In the genomic region with DNA sequence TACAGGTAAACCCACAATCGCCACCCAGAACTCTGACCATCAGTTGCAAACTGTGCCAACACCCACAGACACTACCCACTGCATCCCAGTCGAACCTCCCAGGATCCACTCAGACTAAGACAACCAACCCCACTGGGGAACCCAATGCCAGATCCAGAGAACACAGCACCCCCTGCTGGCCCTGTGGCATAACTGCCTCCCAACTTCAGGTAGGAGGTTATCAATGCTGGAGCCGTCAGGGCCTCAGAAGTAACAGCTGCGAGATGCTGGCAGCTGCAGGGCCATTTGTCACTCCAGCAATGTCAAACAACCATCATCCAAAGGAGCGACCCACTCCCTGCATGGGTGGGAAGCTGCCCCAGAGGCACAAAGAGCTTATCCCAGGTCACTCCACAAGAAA, we compare ENCODE assay signal across 8 mouse cellular contexts. TPM values are rescaled to one million over a fixed set of nuclear protein-coding genes. Genes with fewer than 3 reads are reported as not detected.
DNase-seq lines count a peak whose midpoint lies in the region; ATAC-seq and TF ChIP-seq lines count a peak whose summit lies in the region.

No protein-coding gene starts in this region.

- H3K36me3 ChIP-seq in hindbrain, postnatal 0 days (ENCODE audit: insufficient read depth, low read length) = no peaks in the 10 kb centered on the region
- H3K36me3 ChIP-seq in midbrain, embryonic 15.5 days (replicated peaks) = no peaks in the 10 kb centered on the region

- 35% methylated on average over 5 of the region's 5 CpGs for WGBS in hindbrain, postnatal 0 days
- 47% methylated on average over 5 of the region's 5 CpGs for WGBS in midbrain, embryonic 15.5 days

- H3K27me3 ChIP-seq in hindbrain, postnatal 0 days (ENCODE audit: insufficient read depth, low read length) = no peaks in the 10 kb centered on the region
- H3K27me3 ChIP-seq in midbrain, embryonic 15.5 days (replicated peaks) = no peaks in the 10 kb centered on the region

- peak overlapping the region; percentile 45 for H3K4me2 ChIP-seq in hindbrain, postnatal 0 days (ENCODE audit: low read depth, low read length)
- H3K4me2 ChIP-seq in midbrain, embryonic 15.5 days = peak overlapping the region; percentile 42

- peak; percentile 65 for TF ChIP-seq CTCF in hindbrain, postnatal 0 days (IDR thresholded peaks at IDR 0.05; ENCODE audit: low read depth)

- H3K9me3 ChIP-seq in hindbrain, postnatal 0 days (ENCODE audit: low read length) = no peaks in the 10 kb centered on the region
- no peaks in the 10 kb centered on the region for H3K9me3 ChIP-seq in midbrain, embryonic 15.5 days

- peak; percentile 26 to 57 for DNase-seq in cerebellum, postnatal 14 days
- no peak for DNase-seq in cerebellum, adult 18-20 months
- DNase-seq in thymus, postnatal 0 days (ENCODE audit: low spot score) = peak; percentile 48
- no peak for DNase-seq in thymus, adult 18-20 months
- DNase-seq in hindbrain, postnatal 0 days (ENCODE audit: low spot score) = peak; percentile 23
- no peak for DNase-seq in adrenal gland, postnatal 10 days
- DNase-seq in layer of hippocampus, adult 9-11 months = no peak

- no peak overlapping the region for H3K27ac ChIP-seq in hindbrain, postnatal 0 days
- no peak overlapping the region for H3K27ac ChIP-seq in midbrain, embryonic 15.5 days

- H3K4me1 ChIP-seq in hindbrain, postnatal 0 days (ENCODE audit: insufficient read depth, low read length) = no peaks in the 10 kb centered on the region
- H3K4me1 ChIP-seq in midbrain, embryonic 15.5 days = peaks cover 4% of the 10 kb centered on the region

- no peak overlapping the region for H3K4me3 ChIP-seq in hindbrain, postnatal 0 days (ENCODE audit: low read length)
- 0 out of 2 replicates have a peak overlapping the region, but pooled peaks have one; percentile 21 for H3K4me3 ChIP-seq in midbrain, embryonic 15.5 days

- H3K9ac ChIP-seq in hindbrain, postnatal 0 days (replicated peaks; ENCODE audit: low read length) = no peak overlapping the region
- H3K9ac ChIP-seq in midbrain, embryonic 15.5 days = no peak overlapping the region

- peak; percentile 9; the same call in 1 of the 2 replicates for ATAC-seq in hindbrain, postnatal 0 days
- no peak for ATAC-seq in midbrain, embryonic 15.5 days (replicated peaks)

RNA-seq across cellular contexts. Expression of gene Eif1, which starts 21.9 kb away (rescaled TPM):
- 2,060 and 2,248 TPM in 2 replicates for polyA plus RNA-seq in thymus, postnatal 0 days (2015; fragmentation: Nextera tagmentation; extraction: Ambion mirVana)
- 74.1 and 76.5 TPM in 2 replicates for total RNA-seq in hindbrain, postnatal 0 days (2014; rRNA removed)
- polyA plus RNA-seq in hindbrain, postnatal 0 days (2015; fragmentation: Nextera tagmentation; extraction: Ambion mirVana) = 1,309 and 1,318 TPM in 2 replicates
- polyA plus RNA-seq in midbrain, embryonic 15.5 days (2015; fragmentation: Nextera tagmentation; extraction: Ambion mirVana) = 1,086 and 1,110 TPM in 2 replicates
- 1,000 to 10,000 TPM in 1 of 2 experiments, 100 to 1,000 TPM in 1; 930 to 1,143 TPM for total RNA-seq in adrenal gland, postnatal 10 days (2021)

RNA-seq across cellular contexts. Expression of gene Krt42, which starts 28.1 kb away (rescaled TPM):
- 0.35 and 0.46 TPM in 2 replicates for polyA plus RNA-seq in thymus, postnatal 0 days (2015; fragmentation: Nextera tagmentation; extraction: Ambion mirVana)
- not detected in 2 replicates for total RNA-seq in hindbrain, postnatal 0 days (2014; rRNA removed)
- 0.23 TPM in 1 of 2 replicates, not detected in the other for polyA plus RNA-seq in hindbrain, postnatal 0 days (2015; fragmentation: Nextera tagmentation; extraction: Ambion mirVana)
- not detected in 2 replicates for polyA plus RNA-seq in midbrain, embryonic 15.5 days (2015; fragmentation: Nextera tagmentation; extraction: Ambion mirVana)
- total RNA-seq in adrenal gland, postnatal 10 days (2021) = not detected

RNA-seq across cellular contexts. Expression of gene Gast, which starts 36.4 kb away (rescaled TPM):
- polyA plus RNA-seq in thymus, postnatal 0 days (2015; fragmentation: Nextera tagmentation; extraction: Ambion mirVana) = 1.9 and 2.1 TPM in 2 replicates
- total RNA-seq in hindbrain, postnatal 0 days (2014; rRNA removed) = not detected in 2 replicates
- polyA plus RNA-seq in hindbrain, postnatal 0 days (2015; fragmentation: Nextera tagmentation; extraction: Ambion mirVana) = 0.45 and 0.73 TPM in 2 replicates
- polyA plus RNA-seq in midbrain, embryonic 15.5 days (2015; fragmentation: Nextera tagmentation; extraction: Ambion mirVana) = 2.0 and 2.3 TPM in 2 replicates
- total RNA-seq in adrenal gland, postnatal 10 days (2021) = not detected

RNA-seq across cellular contexts. Expression of gene Krt17, which starts 37.0 kb away (rescaled TPM):
- polyA plus RNA-seq in thymus, postnatal 0 days (2015; fragmentation: Nextera tagmentation; extraction: Ambion mirVana) = 436 and 450 TPM in 2 replicates
- 0.40 and 1.0 TPM in 2 replicates for total RNA-seq in hindbrain, postnatal 0 days (2014; rRNA removed)
- polyA plus RNA-seq in hindbrain, postnatal 0 days (2015; fragmentation: Nextera tagmentation; extraction: Ambion mirVana) = 1.1 and 1.2 TPM in 2 replicates
- 1.1 TPM in 1 of 2 replicates, not detected in the other for polyA plus RNA-seq in midbrain, embryonic 15.5 days (2015; fragmentation: Nextera tagmentation; extraction: Ambion mirVana)
- total RNA-seq in adrenal gland, postnatal 10 days (2021) = not detected

RNA-seq across cellular contexts. Expression of gene Krt16, which starts 49.1 kb away (rescaled TPM):
- 2.5 and 2.7 TPM in 2 replicates for polyA plus RNA-seq in thymus, postnatal 0 days (2015; fragmentation: Nextera tagmentation; extraction: Ambion mirVana)
- not detected in 2 replicates for total RNA-seq in hindbrain, postnatal 0 days (2014; rRNA removed)
- polyA plus RNA-seq in hindbrain, postnatal 0 days (2015; fragmentation: Nextera tagmentation; extraction: Ambion mirVana) = not detected in 2 replicates
- not detected in 2 replicates for polyA plus RNA-seq in midbrain, embryonic 15.5 days (2015; fragmentation: Nextera tagmentation; extraction: Ambion mirVana)
- not detected for total RNA-seq in adrenal gland, postnatal 10 days (2021)

Comparison
In these comparisons a context has a peak if more than half of its experiments do, and no peak if none do; other contexts are left out.
1. DNase-seq: peak in cerebellum, postnatal 14 days (2 of 2), thymus, postnatal 0 days (single experiment) and hindbrain, postnatal 0 days (single experiment); none in cerebellum, adult 18-20 months (0 of 2), thymus, adult 18-20 months (0 of 2), adrenal gland, postnatal 10 days (single experiment) and layer of hippocampus, adult 9-11 months (single experiment).